Mouse (Mus musculus) liver, postnatal 0 days (tissue): ENCODE data around the gene Gfm2. TPM values are rescaled to one million over a fixed set of nuclear protein-coding genes. Genes with fewer than 3 reads are reported as not detected.
A peak's percentile ranks its signal among the peaks of the same experiment; 100 is the strongest.
"Not testable (repeated sequence)": the region's sequence is repeated elsewhere in the genome, so short reads cannot be mapped to it uniquely, and the experiment has no call there.

Experiments used
- ATAC-seq: fragments of 200-750 bp; cut with Nextera tagmentation; 2 replicates; pipeline ENCODE4 v1.8.0; 2017; ENCODE audit warnings: mild to moderate bottlenecking, moderate library complexity
- DNase-seq: peaks from one replicate; pipeline ENCODE4 v3.0.0-alpha.2; 2016
- H3K27ac ChIP-seq: fragments of 300-500 bp; sonication (generic); 2 replicates; pipeline ENCODE4 v1.5.1; 2014; ENCODE audit warnings: antibody characterized with exemption, moderate library complexity, mild to moderate bottlenecking, low read depth
- H3K27me3 ChIP-seq: fragments of 300-500 bp; sonication (generic); 2 replicates; pipeline ENCODE4 v1.6.1; 2014; ENCODE audit warnings: low read length, control low read depth, mixed read lengths; ENCODE audit not compliant: insufficient read depth
- H3K36me3 ChIP-seq: fragments of 300-500 bp; sonication (generic); replicated peaks from 2 replicates; pipeline ENCODE4 v1.6.1; 2014; ENCODE audit warnings: mild to moderate bottlenecking, control low read depth, low read length, moderate library complexity, mixed read lengths; ENCODE audit not compliant: insufficient read depth
- H3K4me1 ChIP-seq: fragments of 300-500 bp; sonication (generic); 2 replicates; pipeline ENCODE4 v1.6.1; 2014; ENCODE audit warnings: antibody characterized with exemption, mild to moderate bottlenecking, control low read depth; ENCODE audit not compliant: insufficient read depth
- H3K4me2 ChIP-seq: fragments of 300-500 bp; sonication (generic); 2 replicates; pipeline ENCODE4 v1.6.1; 2014; ENCODE audit warnings: low read depth, mild to moderate bottlenecking, low read length, moderate library complexity, mixed read lengths
- H3K4me3 ChIP-seq: fragments of 300-500 bp; sonication (generic); 2 replicates; pipeline ENCODE4 v1.5.1; 2014; ENCODE audit warnings: low read depth, low read length
- H3K9ac ChIP-seq: fragments of 300-500 bp; sonication (generic); replicated peaks from 2 replicates; pipeline ENCODE4 v1.6.1; 2014; ENCODE audit warnings: mild to moderate bottlenecking, moderate library complexity
- H3K9me3 ChIP-seq: fragments of 300-500 bp; sonication (generic); 2 replicates; pipeline ENCODE4 v1.6.1; 2016; ENCODE audit warnings: mild to moderate bottlenecking, control low read depth, low read length, mixed read lengths
- CTCF ChIP-seq: sonication (generic); IDR thresholded peaks from 2 replicates; pipeline ENCODE4 v1.5.1; 2016; ENCODE audit warnings: antibody characterized with exemption, low read depth
- EP300 ChIP-seq: IDR thresholded peaks from 2 replicates; pipeline ENCODE4 v1.6.1; 2016; ENCODE audit warnings: antibody characterized with exemption, low read depth, mild to moderate bottlenecking
- WGBS: fragments of 180-500 bp; shearing (Covaris S2); extraction: QIAGEN DNeasy Blood & Tissue Kit; methylation state at CpG from one replicate; pipeline ENCODE4 v1.1.7; 2014; ENCODE audit not compliant: insufficient replicate concordance; 5-methylcytosine and 5-hydroxymethylcytosine counted together
- polyA plus RNA-seq: library from polyadenylated mRNA; unstranded; fragments of >200 nt; fragmentation: Nextera tagmentation; extraction: Ambion mirVana; gene quantifications from 2 replicates; pipeline ENCODE4 v1.2.1, GENCODE M21; 2015

Gfm2 gene
- 9.9 and 11.0 TPM in 2 replicates for polyA plus RNA-seq

DNA sequence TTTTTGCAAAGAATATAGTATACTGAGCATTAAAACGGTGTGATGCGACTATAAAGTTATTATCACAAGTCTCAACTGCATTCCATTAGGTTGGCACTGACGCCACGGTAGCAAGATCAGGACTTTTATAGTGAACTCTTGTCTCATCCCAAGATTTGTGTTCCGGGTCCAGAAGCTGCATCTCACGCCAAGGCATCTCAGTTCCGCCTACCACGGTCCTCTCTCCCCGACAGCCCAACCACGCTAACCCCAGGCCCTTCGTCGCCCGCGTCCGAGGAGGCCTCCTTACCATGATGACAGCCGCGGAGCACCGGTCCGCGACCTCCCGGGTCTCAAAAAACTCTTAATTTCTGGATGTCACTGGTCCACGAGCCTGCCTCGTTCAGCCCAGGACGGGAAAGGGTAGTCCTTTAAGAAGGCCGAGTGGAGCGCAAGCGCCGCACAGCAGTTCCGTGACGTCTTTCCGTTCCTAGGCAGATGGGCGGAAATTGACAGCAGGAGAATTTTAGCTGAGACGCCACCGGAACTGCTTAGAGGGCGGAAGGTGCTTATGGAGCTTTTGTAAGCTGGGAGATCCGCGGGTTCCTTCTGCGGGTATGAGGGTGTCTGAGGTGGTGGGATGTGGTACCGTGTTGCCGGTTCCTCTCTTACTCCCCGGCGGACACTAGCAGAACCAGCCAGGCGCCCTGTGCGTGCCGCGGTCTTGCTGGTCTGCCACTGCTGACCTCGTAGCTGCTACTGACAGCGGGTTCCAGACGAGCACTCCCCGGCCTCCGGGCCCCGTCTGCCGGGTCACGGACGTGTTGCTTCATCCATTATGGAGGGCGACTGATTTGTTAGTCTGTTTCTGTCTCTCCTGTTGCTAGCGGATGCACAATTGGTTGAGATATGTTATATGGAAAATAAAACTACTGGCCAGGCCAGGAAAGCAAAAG is at the start of gene Gfm2, which contains the start of gene Nsa2:
Gene Gfm2 (plus strand): TSS at position 472 of the 935 bp plus-strand sequence.
Gene Nsa2 (minus strand): TSS at position 472 of the 935 bp plus-strand sequence.
- WGBS = under 1% methylated on average over 57 of the region's 57 CpGs
- H3K36me3 ChIP-seq = peaks cover 15% of the 10 kb centered on the region
- no peaks in the 10 kb centered on the region for H3K27me3 ChIP-seq
- peak; percentile 90 for DNase-seq
- peak; percentile 99 for ATAC-seq
- peak within 1 kb of the TSS; percentile 96 for H3K27ac ChIP-seq
- H3K4me1 ChIP-seq = peaks cover 6% of the 10 kb centered on the region
- peak within 1 kb of the TSS; percentile 72 for H3K4me2 ChIP-seq
- H3K4me3 ChIP-seq = peak within 1 kb of the TSS; percentile 96
- no peaks in the 10 kb centered on the region for H3K9me3 ChIP-seq
- peak; percentile 24; the same call in 1 of the 2 replicates for TF ChIP-seq EP300
- no peak for TF ChIP-seq CTCF
- H3K9ac ChIP-seq = peak within 1 kb of the TSS; percentile 95

DNA sequence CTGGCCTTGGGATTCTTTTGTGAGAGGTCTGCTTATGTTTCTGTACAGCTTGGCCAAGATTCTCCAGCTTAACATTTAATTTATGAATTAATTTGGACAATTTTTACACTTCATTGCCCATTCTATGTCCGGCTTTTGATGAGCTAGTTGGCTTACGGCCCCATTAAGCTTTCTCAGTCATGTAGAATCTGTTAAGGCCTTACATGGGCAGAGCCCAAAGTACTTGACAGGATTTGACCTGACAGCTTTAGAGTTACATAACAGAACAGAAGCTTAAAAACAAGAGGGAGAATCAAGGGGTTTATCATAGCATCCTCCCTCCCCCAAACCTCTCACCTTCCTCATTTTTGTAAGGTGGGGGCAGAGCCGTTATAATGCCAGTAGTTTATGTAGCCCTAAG is 49.6 kb upstream of the Gfm2 start:
- Histone ChIP-seq H3K9me3 (no peaks in the 10 kb centered on the region), H3K36me3 (no peaks in the 10 kb centered on the region), H3K9ac (no peak overlapping the region), H3K27ac (no peak overlapping the region), H3K4me1 (no peaks in the 10 kb centered on the region), H3K4me2 (no peak overlapping the region), H3K4me3 (no peak overlapping the region), H3K27me3 (no peaks in the 10 kb centered on the region)
- TF ChIP-seq CTCF (no peak), EP300 (no peak)
- ATAC-seq (no peak), DNase-seq (no peak)
- WGBS = 85% methylated on average over 3 of the region's 3 CpGs

DNA sequence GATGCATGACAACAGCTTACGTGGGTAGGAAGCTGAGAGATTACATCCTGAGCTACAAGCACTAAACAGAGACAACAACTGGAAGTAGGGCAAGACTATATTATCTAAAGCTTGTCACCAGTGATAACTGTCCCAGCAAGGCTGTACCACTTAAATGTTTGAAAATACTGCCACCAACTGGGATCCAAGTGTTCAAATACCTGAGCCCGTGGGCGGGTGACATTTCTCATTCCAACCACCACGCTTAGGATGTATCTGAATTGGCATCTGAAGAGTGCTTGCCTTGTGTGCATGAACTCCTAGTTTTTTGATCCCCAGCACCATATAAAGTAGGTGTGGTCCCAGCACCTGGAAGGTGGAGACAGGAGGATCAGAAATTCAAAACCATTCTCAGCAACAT is 42.0 kb upstream of the Gfm2 start:
- no peak overlapping the region for H3K27ac ChIP-seq
- H3K27me3 ChIP-seq = no peaks in the 10 kb centered on the region
- ATAC-seq = no peak
- no peaks in the 10 kb centered on the region for H3K36me3 ChIP-seq
- no peak for DNase-seq
- 65% methylated on average over 4 of the region's 4 CpGs for WGBS
- no peaks in the 10 kb centered on the region for H3K9me3 ChIP-seq
- H3K4me2 ChIP-seq = no peak overlapping the region
- H3K4me1 ChIP-seq = no peaks in the 10 kb centered on the region
- no peak overlapping the region for H3K9ac ChIP-seq
- TF ChIP-seq CTCF (no peak), EP300 (no peak)
- no peak overlapping the region for H3K4me3 ChIP-seq

DNA sequence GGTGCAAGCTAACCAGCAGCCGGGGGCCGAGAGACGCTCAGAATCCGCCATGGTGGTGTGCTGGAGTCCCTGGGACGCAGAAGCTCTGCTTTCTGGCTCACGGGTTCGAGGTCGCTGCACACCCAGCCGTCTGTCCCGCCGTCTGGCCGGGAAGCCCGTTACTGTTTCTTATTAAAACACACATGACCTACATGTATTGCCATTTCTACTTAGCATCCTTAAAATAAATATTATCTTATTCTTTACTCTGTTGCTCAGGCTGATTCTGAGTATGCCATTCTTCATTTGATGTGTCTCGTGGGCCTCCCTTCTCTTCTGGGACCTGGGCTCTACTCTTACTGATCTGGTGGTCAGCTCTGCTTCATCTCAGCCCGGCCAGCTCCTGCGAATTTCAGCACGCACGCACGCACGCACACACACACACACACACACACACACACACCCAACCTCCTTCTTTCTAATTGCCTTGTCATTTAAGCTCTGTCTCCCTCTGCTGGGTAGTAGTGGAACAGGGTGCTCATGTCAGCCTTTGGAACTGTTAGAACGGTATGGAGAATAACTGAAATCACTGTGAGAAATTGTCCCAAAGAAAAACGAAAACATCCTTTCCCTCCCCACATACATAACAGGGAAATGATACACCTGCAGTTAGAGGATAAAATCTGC is 38.4 kb upstream of the Gfm2 start, which contains the start of gene Gm6169:
Gene Gm6169 (minus strand): TSS at position 51 of the 666 bp plus-strand sequence.
- H3K27me3 ChIP-seq = no peaks in the 10 kb centered on the region
- H3K9me3 ChIP-seq = no peaks in the 10 kb centered on the region
- no peaks in the 10 kb centered on the region for H3K36me3 ChIP-seq
- H3K9ac ChIP-seq = no peak within 1 kb of the TSS
- ATAC-seq = no peak
- no peaks in the 10 kb centered on the region for H3K4me1 ChIP-seq
- DNase-seq = peak; percentile 51
- H3K4me3 ChIP-seq = no peak within 1 kb of the TSS
- no peak within 1 kb of the TSS for H3K27ac ChIP-seq
- TF ChIP-seq EP300 (no peak), CTCF (peak; percentile 77)
- WGBS = 72% methylated on average over 19 of the region's 22 CpGs
- H3K4me2 ChIP-seq = no peak within 1 kb of the TSS

DNA sequence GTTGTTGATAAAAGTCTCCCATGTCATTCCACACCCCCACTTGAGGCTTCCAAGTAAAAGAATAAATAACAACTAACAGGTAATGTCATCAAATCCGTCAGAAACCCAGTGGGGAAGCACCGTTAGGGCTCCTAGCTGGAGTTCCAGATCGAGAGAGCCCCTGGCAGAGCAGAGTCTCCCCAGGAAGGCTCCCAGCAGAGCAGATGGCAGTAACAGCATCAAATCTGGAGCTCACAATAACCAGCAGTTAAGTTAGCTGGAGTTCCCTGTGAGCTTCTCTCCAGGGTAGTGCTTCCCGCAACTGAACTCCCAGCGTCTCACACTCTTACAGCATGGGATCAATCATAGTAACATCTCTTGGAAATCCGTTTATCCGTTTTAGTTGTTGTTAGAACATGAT is 32.7 kb upstream of the Gfm2 start:
- Histone ChIP-seq H3K27ac (no peak overlapping the region), H3K9me3 (no peaks in the 10 kb centered on the region), H3K4me1 (no peaks in the 10 kb centered on the region), H3K36me3 (no peaks in the 10 kb centered on the region), H3K4me2 (no peak overlapping the region), H3K4me3 (no peak overlapping the region), H3K9ac (no peak overlapping the region), H3K27me3 (no peaks in the 10 kb centered on the region)
- no peak for TF ChIP-seq EP300
- no peak for TF ChIP-seq CTCF
- WGBS = 76% methylated on average over 7 of the region's 7 CpGs
- DNase-seq (no peak), ATAC-seq (no peak)

DNA sequence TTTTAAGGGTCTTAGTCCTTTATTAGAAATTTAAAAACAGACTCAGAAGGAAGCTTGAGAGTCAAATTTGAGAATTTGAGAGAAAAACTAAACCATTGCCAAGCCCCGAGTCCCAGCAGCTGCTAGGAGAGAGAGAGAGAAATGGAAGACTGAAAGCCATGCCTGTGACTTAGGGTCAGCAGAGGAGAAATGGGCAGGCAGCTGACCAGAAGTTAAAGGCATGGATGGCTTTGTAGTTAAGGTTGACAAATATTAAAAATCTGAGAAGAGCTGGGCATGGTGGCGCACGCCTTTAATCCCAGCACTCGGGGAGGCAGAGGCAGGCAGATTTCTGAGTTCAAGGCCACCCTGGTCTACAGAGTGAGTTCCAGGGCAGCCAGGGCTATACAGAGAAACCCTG is 30.0 kb upstream of the Gfm2 start:
- H3K4me1 ChIP-seq, H3K27me3 ChIP-seq, ATAC-seq, H3K4me2 ChIP-seq, H3K9me3 ChIP-seq, H3K27ac ChIP-seq, H3K4me3 ChIP-seq, H3K9ac ChIP-seq, H3K36me3 ChIP-seq, DNase-seq: not testable (repeated sequence)
- WGBS = 88% methylated on average over 4 of the region's 4 CpGs
